Mouse (Mus musculus): ENCODE measurements around the gene Ooep. TPM values are rescaled to one million over a fixed set of nuclear protein-coding genes. Genes with fewer than 3 reads are reported as not detected.
A peak's percentile ranks its signal among the peaks of the same experiment; 100 is the strongest.
"Not testable (repeated sequence)": the region's sequence is repeated elsewhere in the genome, so short reads cannot be mapped to it uniquely, and the experiment has no call there.

Ooep gene
- polyA plus RNA-seq, 1 experiment from 2014 or later: 0.81 TPM

DNA sequence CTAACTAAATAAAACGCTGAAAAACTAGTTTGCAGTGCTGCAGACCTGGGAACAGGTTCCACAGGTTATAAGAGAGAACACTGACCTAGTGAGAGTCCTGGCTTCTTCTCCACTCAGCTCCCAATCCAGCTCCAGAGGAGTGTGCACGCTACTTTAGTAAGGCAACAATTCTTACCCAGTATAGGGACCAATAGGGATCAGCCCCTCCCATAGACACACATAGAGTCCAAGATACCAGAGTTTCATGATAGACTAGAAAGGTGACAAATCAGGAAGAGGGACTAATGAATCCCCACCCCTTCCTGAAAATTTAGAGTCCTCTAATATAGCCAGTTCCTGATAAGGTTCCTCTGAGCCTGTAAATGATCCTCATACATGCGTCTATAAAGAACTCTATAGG is 31.5 kb downstream of the Ooep start:
- no peak overlapping the region for H3K4me2 ChIP-seq (replicated peaks; ENCODE audit: low read depth)
- H3K27me3 ChIP-seq (ENCODE audit: control insufficient read depth, insufficient read depth, low read length): no peaks in the 10 kb centered on the region
- no peak overlapping the region for H3K9ac ChIP-seq (ENCODE audit: low read length)
- ATAC-seq (ENCODE audit: low FRiP score, low TSS enrichment) (peak; percentile 93), DNase-seq (ENCODE audit: low spot score) (peak; percentile 45)
- no peaks in the 10 kb centered on the region for H3K36me3 ChIP-seq (ENCODE audit: control insufficient read depth, insufficient read depth, low read length)
- no peak for TF ChIP-seq EP300 (optimal IDR thresholded peaks at IDR 0.05)
- no peak for TF ChIP-seq CTCF (IDR thresholded peaks at IDR 0.05; ENCODE audit: low read depth)
- H3K4me1 ChIP-seq (replicated peaks; ENCODE audit: control insufficient read depth, insufficient read depth): no peaks in the 10 kb centered on the region
- H3K4me3 ChIP-seq (ENCODE audit: low read depth, low read length): no peak overlapping the region
- 43% methylated on average over 3 of the region's 3 CpGs for WGBS
- no peaks in the 10 kb centered on the region for H3K9me3 ChIP-seq (ENCODE audit: control insufficient read depth, low read length)
- no peak overlapping the region for H3K27ac ChIP-seq (replicated peaks)

DNA sequence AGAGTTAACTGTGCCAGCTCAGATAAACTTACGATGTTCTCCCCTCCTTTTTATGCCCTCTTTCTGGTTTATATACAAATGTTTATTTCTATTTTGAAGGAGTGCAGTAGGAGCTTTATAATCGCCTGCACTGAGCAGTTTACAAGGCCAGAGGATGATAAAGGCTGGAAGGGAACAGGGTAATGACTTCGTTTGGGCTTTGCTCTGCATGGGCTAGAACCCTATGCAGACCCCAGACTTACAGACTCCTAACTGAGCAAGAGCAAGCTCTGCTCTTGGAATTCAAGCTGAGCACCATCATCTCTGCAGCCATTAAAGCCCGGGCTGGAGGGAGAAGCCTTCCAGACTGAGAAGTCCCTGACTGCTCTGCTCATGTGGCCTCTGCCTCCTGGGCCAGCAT is 33.3 kb downstream of the Ooep start:
- not testable (repeated sequence) for H3K27ac ChIP-seq (replicated peaks); H3K4me2 ChIP-seq (replicated peaks; ENCODE audit: low read depth); H3K4me1 ChIP-seq (replicated peaks; ENCODE audit: control insufficient read depth, insufficient read depth); H3K4me3 ChIP-seq (ENCODE audit: low read depth, low read length); DNase-seq (ENCODE audit: low spot score); H3K9me3 ChIP-seq (ENCODE audit: control insufficient read depth, low read length); H3K9ac ChIP-seq (ENCODE audit: low read length); H3K36me3 ChIP-seq (ENCODE audit: control insufficient read depth, insufficient read depth, low read length); H3K27me3 ChIP-seq (ENCODE audit: control insufficient read depth, insufficient read depth, low read length); ATAC-seq (ENCODE audit: low FRiP score, low TSS enrichment)
- WGBS: 48% methylated on average over 3 of the region's 4 CpGs

DNA sequence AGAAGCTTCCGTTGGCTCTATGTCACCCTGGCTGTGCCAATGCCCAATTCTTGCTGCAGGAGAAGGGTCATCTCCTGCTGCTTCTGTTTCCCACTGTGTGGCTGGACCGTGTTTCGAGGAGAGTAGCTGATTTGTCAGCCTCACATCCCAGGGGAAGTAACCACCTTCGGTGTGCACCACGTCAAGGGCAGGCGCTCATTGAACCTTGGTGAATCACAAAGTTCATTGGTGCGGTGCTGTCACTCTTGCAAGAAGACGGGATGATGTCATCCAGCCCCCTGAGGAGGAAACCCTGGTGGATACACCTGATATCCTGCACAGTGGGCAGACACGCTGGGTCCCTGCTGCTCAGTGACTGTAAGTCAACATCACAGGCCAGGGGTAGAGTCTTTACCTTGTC is 35.5 kb downstream of the Ooep start:
- H3K9ac ChIP-seq (ENCODE audit: low read length); H3K4me2 ChIP-seq (replicated peaks; ENCODE audit: low read depth); H3K9me3 ChIP-seq (ENCODE audit: control insufficient read depth, low read length); ATAC-seq (ENCODE audit: low FRiP score, low TSS enrichment); H3K27ac ChIP-seq (replicated peaks); H3K27me3 ChIP-seq (ENCODE audit: control insufficient read depth, insufficient read depth, low read length); H3K4me1 ChIP-seq (replicated peaks; ENCODE audit: control insufficient read depth, insufficient read depth); DNase-seq (ENCODE audit: low spot score); H3K36me3 ChIP-seq (ENCODE audit: control insufficient read depth, insufficient read depth, low read length); H3K4me3 ChIP-seq (ENCODE audit: low read depth, low read length): not testable (repeated sequence)
- 88% methylated on average over 9 of the region's 9 CpGs for WGBS

- H3K27ac ChIP-seq (replicated peaks); H3K4me3 ChIP-seq (ENCODE audit: low read depth, low read length); H3K4me1 ChIP-seq (replicated peaks; ENCODE audit: control insufficient read depth, insufficient read depth); H3K4me2 ChIP-seq (replicated peaks; ENCODE audit: low read depth); ATAC-seq (ENCODE audit: low FRiP score, low TSS enrichment); H3K36me3 ChIP-seq (ENCODE audit: control insufficient read depth, insufficient read depth, low read length); H3K9me3 ChIP-seq (ENCODE audit: control insufficient read depth, low read length); DNase-seq (ENCODE audit: low spot score); H3K27me3 ChIP-seq (ENCODE audit: control insufficient read depth, insufficient read depth, low read length); H3K9ac ChIP-seq (ENCODE audit: low read length): not testable (repeated sequence)
- WGBS: 80% methylated on average over 4 of the region's 4 CpGs
Observed at GRCm38 (mm10) chr9:78342494-78342893, 36.0 kb downstream of the Ooep start.

DNA sequence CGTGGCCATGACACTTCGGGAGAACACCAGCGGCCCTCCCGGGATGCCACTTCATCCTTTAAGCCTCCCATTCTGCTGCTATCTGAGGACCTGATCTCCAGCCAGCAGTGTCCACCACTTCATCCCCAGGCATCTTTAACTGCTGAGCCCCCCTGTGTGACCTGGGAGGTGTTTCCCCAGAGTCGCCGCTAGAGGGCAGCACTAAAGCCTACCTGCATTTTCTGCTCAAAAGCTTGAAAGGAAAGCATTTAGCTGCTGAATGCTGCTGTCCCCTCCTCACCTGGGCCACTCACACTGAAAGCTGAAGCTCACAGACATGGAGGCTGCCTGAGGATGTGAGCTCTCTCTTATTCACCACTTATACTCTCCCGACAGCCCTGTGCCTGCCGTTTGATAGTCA is 38.2 kb downstream of the Ooep start:
- DNase-seq (ENCODE audit: low spot score): peak; percentile 54
- H3K36me3 ChIP-seq (ENCODE audit: control insufficient read depth, insufficient read depth, low read length); H3K9ac ChIP-seq (ENCODE audit: low read length); H3K4me2 ChIP-seq (replicated peaks; ENCODE audit: low read depth); H3K4me1 ChIP-seq (replicated peaks; ENCODE audit: control insufficient read depth, insufficient read depth); H3K27ac ChIP-seq (replicated peaks); H3K27me3 ChIP-seq (ENCODE audit: control insufficient read depth, insufficient read depth, low read length); H3K9me3 ChIP-seq (ENCODE audit: control insufficient read depth, low read length); ATAC-seq (ENCODE audit: low FRiP score, low TSS enrichment); H3K4me3 ChIP-seq (ENCODE audit: low read depth, low read length): not testable (repeated sequence)
- peak; percentile 83 for TF ChIP-seq CTCF (IDR thresholded peaks at IDR 0.05; ENCODE audit: low read depth)
- WGBS: 14% methylated on average over 8 of the region's 8 CpGs

DNA sequence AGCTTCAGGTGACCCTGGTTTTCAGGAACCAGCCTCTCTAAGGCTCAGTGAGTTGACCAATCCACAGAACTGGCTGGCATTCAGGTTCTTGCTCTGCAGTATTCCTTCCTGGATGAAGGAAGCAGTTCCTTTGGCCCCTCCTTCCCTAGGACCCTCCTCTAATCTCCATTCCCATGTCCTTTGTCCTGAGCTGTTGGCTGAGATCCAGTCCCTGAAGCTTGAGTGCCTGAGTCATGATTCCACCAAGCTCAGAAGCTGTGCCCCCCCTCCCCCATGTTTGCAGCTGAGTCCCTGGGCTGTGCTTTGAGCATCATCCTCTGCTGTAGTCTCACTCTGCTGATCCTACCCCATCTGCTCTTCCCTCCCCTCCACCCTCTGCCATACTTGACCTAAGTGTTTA is 41.5 kb downstream of the Ooep start:
- peak; percentile 46; the same call in 1 of the 2 replicates for ATAC-seq (ENCODE audit: low FRiP score, low TSS enrichment)
- H3K9ac ChIP-seq (ENCODE audit: low read length); H3K27ac ChIP-seq (replicated peaks); H3K36me3 ChIP-seq (ENCODE audit: control insufficient read depth, insufficient read depth, low read length); H3K9me3 ChIP-seq (ENCODE audit: control insufficient read depth, low read length); H3K27me3 ChIP-seq (ENCODE audit: control insufficient read depth, insufficient read depth, low read length); H3K4me1 ChIP-seq (replicated peaks; ENCODE audit: control insufficient read depth, insufficient read depth); H3K4me2 ChIP-seq (replicated peaks; ENCODE audit: low read depth); H3K4me3 ChIP-seq (ENCODE audit: low read depth, low read length): not testable (repeated sequence)
- DNase-seq (ENCODE audit: low spot score): peak; percentile 41

DNA sequence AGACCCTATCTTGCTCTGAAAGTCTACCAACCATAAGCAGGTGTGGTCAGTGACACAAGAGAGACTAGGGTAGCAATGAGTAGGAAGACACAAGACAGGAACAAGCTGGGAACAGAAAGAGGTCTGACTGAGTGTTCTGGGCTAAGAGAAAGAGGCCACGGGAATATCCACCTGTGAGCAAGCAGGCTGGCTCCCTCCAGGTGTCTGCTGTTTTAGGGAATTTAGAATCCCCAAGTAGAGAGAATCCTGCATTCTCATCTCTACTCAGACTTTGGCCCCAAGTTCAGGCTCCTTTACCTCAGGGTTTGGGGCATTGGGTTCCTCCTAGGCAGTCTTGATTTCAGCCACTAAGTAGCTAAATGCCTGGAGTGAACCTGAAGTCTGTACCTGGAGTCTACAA is 51.2 kb downstream of the Ooep start, which contains the start of gene Omt2b:
TSS of gene Omt2b (plus strand) at position 301 of the 400 bp plus-strand sequence.
- not testable (repeated sequence) for H3K36me3 ChIP-seq (ENCODE audit: control insufficient read depth, insufficient read depth, low read length); ATAC-seq (ENCODE audit: low FRiP score, low TSS enrichment); H3K4me1 ChIP-seq (replicated peaks; ENCODE audit: control insufficient read depth, insufficient read depth); H3K4me2 ChIP-seq (replicated peaks; ENCODE audit: low read depth); H3K9me3 ChIP-seq (ENCODE audit: control insufficient read depth, low read length); H3K27ac ChIP-seq (replicated peaks); H3K27me3 ChIP-seq (ENCODE audit: control insufficient read depth, insufficient read depth, low read length); DNase-seq (ENCODE audit: low spot score); H3K9ac ChIP-seq (ENCODE audit: low read length); H3K4me3 ChIP-seq (ENCODE audit: low read depth, low read length)
- 75% methylated on average over 1 of the region's 1 CpGs for WGBS

Other genes starting within 250 kb of the Ooep start
- gene Gsta4, start 196.0 kb downstream of the Ooep start, polyA plus RNA-seq (2015; fragmentation: Nextera tagmentation; extraction: Ambion mirVana): 1,515 and 1,656 TPM in 2 replicates
- gene Gsta1, start 148.1 kb downstream of the Ooep start, polyA plus RNA-seq (2015; fragmentation: Nextera tagmentation; extraction: Ambion mirVana): 1,326 and 1,348 TPM in 2 replicates
- 929 and 937 TPM in 2 replicates for gene Gm3776, start 121.6 kb downstream of the Ooep start, polyA plus RNA-seq (2015; fragmentation: Nextera tagmentation; extraction: Ambion mirVana)
- 5.1 and 5.8 TPM in 2 replicates for gene Gm10639, start 88.8 kb downstream of the Ooep start, polyA plus RNA-seq (2015; fragmentation: Nextera tagmentation; extraction: Ambion mirVana)
- gene Omt2a, start 63.9 kb downstream of the Ooep start, polyA plus RNA-seq (2015; fragmentation: Nextera tagmentation; extraction: Ambion mirVana): not detected in 2 replicates
- not detected in 2 replicates for gene Omt2b, start 51.1 kb downstream of the Ooep start, polyA plus RNA-seq (2015; fragmentation: Nextera tagmentation; extraction: Ambion mirVana)
- gene Gsta2, start 22.9 kb downstream of the Ooep start, polyA plus RNA-seq (2015; fragmentation: Nextera tagmentation; extraction: Ambion mirVana): 69.4 and 82.2 TPM in 2 replicates
- gene Dppa5a, start 10.5 kb downstream of the Ooep start, polyA plus RNA-seq (2015; fragmentation: Nextera tagmentation; extraction: Ambion mirVana): 1.2 and 2.1 TPM in 2 replicates
- gene Ddx43, start 17.1 kb upstream of the Ooep start, polyA plus RNA-seq (2015; fragmentation: Nextera tagmentation; extraction: Ambion mirVana): 0.08 and 0.12 TPM in 2 replicates
- 1.4 and 1.6 TPM in 2 replicates for gene Cgas, start 64.5 kb upstream of the Ooep start, polyA plus RNA-seq (2015; fragmentation: Nextera tagmentation; extraction: Ambion mirVana)
- 11.7 and 12.1 TPM in 2 replicates for gene Mto1, start 69.5 kb upstream of the Ooep start, polyA plus RNA-seq (2015; fragmentation: Nextera tagmentation; extraction: Ambion mirVana)
- gene Gm17324, start 70.1 kb upstream of the Ooep start, polyA plus RNA-seq (2015; fragmentation: Nextera tagmentation; extraction: Ambion mirVana): 0.72 and 1.1 TPM in 2 replicates
- gene Eef1a1, start 110.4 kb upstream of the Ooep start, polyA plus RNA-seq (2015; fragmentation: Nextera tagmentation; extraction: Ambion mirVana): 2,673 and 2,818 TPM in 2 replicates
- gene Slc17a5, start 209.3 kb upstream of the Ooep start, polyA plus RNA-seq (2015; fragmentation: Nextera tagmentation; extraction: Ambion mirVana): 9.3 and 10.0 TPM in 2 replicates
- 13.5 and 13.6 TPM in 2 replicates for gene Cd109, start 236.8 kb upstream of the Ooep start, polyA plus RNA-seq (2015; fragmentation: Nextera tagmentation; extraction: Ambion mirVana)